Mouse (Mus musculus): ENCODE results near the gene Snrpb2.

Gene Snrpb2

GRCm38 (mm10) chr2:143094761-143095160 is 31.9 kb downstream of the Snrpb2 start:
- no peak for DNase-seq

- DNase-seq, result no peak
Observed at GRCm38 (mm10) chr2:143097170-143097569, 34.3 kb downstream of the Snrpb2 start.

GRCm38 (mm10) chr2:143113859-143114258 is 51.0 kb downstream of the Snrpb2 start:
- no peak for DNase-seq

GRCm38 (mm10) chr2:143114716-143115115 is 51.9 kb downstream of the Snrpb2 start:
- no peak for DNase-seq

- no peak for DNase-seq
Observed at GRCm38 (mm10) chr2:143117453-143117852, 54.6 kb downstream of the Snrpb2 start.

- DNase-seq, result no peak
Observed at GRCm38 (mm10) chr2:143118221-143118620, 55.4 kb downstream of the Snrpb2 start.

Data from thymus, postnatal 36 days (tissue).